Mouse (Mus musculus) WW6 (cell line): ENCODE measurements around the gene Ephb1.

Experiments used
- DNase-seq: peaks from one replicate; pipeline ENCODE4 v3.0.0-alpha.2; 2013; ENCODE audit warnings: low read depth, low spot score

Gene Ephb1

GRCm38 (mm10) chr9:101915082-101915481, 439.4 kb downstream of the Ephb1 start:
- DNase-seq = no peak

GRCm38 (mm10) chr9:101911176-101911866, 443.2 kb downstream of the Ephb1 start:
- DNase-seq = no peak

GRCm38 (mm10) chr9:101909491-101909890, 445.0 kb downstream of the Ephb1 start:
- DNase-seq = no peak

- no peak for DNase-seq
These were observed 445.6 kb downstream of the Ephb1 start for GRCm38 (mm10) chr9:101908849-101909248.

- no peak for DNase-seq
These were observed 446.7 kb downstream of the Ephb1 start for GRCm38 (mm10) chr9:101907747-101908255.

- DNase-seq = no peak
These were observed 451.1 kb downstream of the Ephb1 start for GRCm38 (mm10) chr9:101903406-101903805.

GRCm38 (mm10) chr9:101897851-101898250, 456.6 kb downstream of the Ephb1 start:
- DNase-seq = no peak

- no peak for DNase-seq
These were observed 471.2 kb downstream of the Ephb1 start for GRCm38 (mm10) chr9:101883295-101883694.

- no peak for DNase-seq
These were observed 477.1 kb downstream of the Ephb1 start for GRCm38 (mm10) chr9:101877109-101877987.

- no peak for DNase-seq
These were observed 479.2 kb downstream of the Ephb1 start for GRCm38 (mm10) chr9:101875306-101875705.
